Mouse (Mus musculus) ES-E14 (cell line): ENCODE measurements around the gene Uggt1. TPM values are rescaled to one million over a fixed set of nuclear protein-coding genes. Genes with fewer than 3 reads are reported as not detected.

ENCODE experiments used
- DNase-seq: peaks from one replicate; pipeline ENCODE4 v3.0.0-alpha.2; 2013; ENCODE audit warnings: low read depth, low spot score
- H3K27ac ChIP-seq: 2 replicates; pipeline ENCODE4 v1.5.1; 2012; ENCODE audit warnings: low read depth, mild to moderate bottlenecking, low read length, moderate library complexity, mixed read lengths; ENCODE audit not compliant: poor library complexity, insufficient read depth, severe bottlenecking
- H3K36me3 ChIP-seq: 2 replicates; pipeline ENCODE4 v1.6.1; 2012; ENCODE audit warnings: mild to moderate bottlenecking, low read length, moderate library complexity, mixed read lengths; ENCODE audit not compliant: control insufficient read depth, poor library complexity, insufficient read depth, severe bottlenecking
- H3K4me1 ChIP-seq, 2 experiments: fragments of 150-350 bp in 1 of 2; sonication (generic) in 1 of 2; 2 replicates each; pipeline ENCODE4 v1.6.1; 2012; ENCODE audit warnings: low read length in 2 of 2, mild to moderate bottlenecking in 1 of 2, mixed read lengths in 1 of 2; ENCODE audit not compliant: control insufficient read depth in 2 of 2, insufficient read depth in 2 of 2, poor library complexity in 1 of 2
- H3K4me3 ChIP-seq, 2 experiments: fragments of 150-350 bp in 1 of 2; sonication (generic) in 1 of 2; 2 replicates each; pipeline ENCODE4 v1.5.1; 2012; ENCODE audit warnings: low read length in 2 of 2, low read depth in 1 of 2, mild to moderate bottlenecking in 1 of 2, mixed read lengths in 1 of 2; ENCODE audit not compliant: insufficient read depth in 1 of 2, poor library complexity in 1 of 2, severe bottlenecking in 1 of 2
- H3K9ac ChIP-seq: 2 replicates; pipeline ENCODE4 v1.6.1; 2012; ENCODE audit warnings: low read depth, mild to moderate bottlenecking, low read length, mixed read lengths; ENCODE audit not compliant: poor library complexity, insufficient read depth, severe bottlenecking
- H3K9me3 ChIP-seq: fragments of 150-350 bp; sonication (generic); 2 replicates; pipeline ENCODE4 v1.6.1; 2012; ENCODE audit warnings: low read depth, mild to moderate bottlenecking, low read length; ENCODE audit not compliant: control insufficient read depth, insufficient read depth
- CHD2 ChIP-seq: IDR thresholded peaks from 2 replicates; pipeline ENCODE4 v1.6.1; 2014; ENCODE audit warnings: mild to moderate bottlenecking, low read depth, low read length, inconsistent platforms
- HCFC1 ChIP-seq: IDR thresholded peaks from 2 replicates; pipeline ENCODE4 v1.6.1; 2012; ENCODE audit warnings: low read length, inconsistent platforms, borderline replicate concordance; ENCODE audit not compliant: insufficient read depth
- MAFK ChIP-seq: IDR thresholded peaks from 2 replicates; pipeline ENCODE4 v1.6.1; 2014; ENCODE audit warnings: mild to moderate bottlenecking, low read depth, low read length, inconsistent platforms; ENCODE audit not compliant: insufficient read depth
- ZC3H11A ChIP-seq: IDR thresholded peaks from 2 replicates; pipeline ENCODE4 v1.6.1; 2012; ENCODE audit warnings: low read depth, mild to moderate bottlenecking, inconsistent platforms, low read length, borderline replicate concordance
- ZNF384 ChIP-seq: IDR thresholded peaks from 2 replicates; pipeline ENCODE4 v1.6.1; 2012; ENCODE audit warnings: low read depth, low read length, inconsistent platforms
- in situ Hi-C, 2 experiments: fragments of 600-800 bp; cut with MboI; formaldehyde crosslinking; loops; one replicate each; pipeline ENCODE4 v1.15.1; 2025; ENCODE audit warnings: low sequenced_read_pairs in 2 of 2, inconsistent platforms in 1 of 2; ENCODE audit not compliant: unreplicated experiment in 2 of 2
- total RNA-seq: library from RNA; depleted of rRNA; stranded (reverse); fragments of 300-350 nt; gene quantifications from 2 replicates; pipeline ENCODE4 v1.2.3, GENCODE M21; 2012

Uggt1 gene
- total RNA-seq, 1 experiment = 136 TPM

DNA sequence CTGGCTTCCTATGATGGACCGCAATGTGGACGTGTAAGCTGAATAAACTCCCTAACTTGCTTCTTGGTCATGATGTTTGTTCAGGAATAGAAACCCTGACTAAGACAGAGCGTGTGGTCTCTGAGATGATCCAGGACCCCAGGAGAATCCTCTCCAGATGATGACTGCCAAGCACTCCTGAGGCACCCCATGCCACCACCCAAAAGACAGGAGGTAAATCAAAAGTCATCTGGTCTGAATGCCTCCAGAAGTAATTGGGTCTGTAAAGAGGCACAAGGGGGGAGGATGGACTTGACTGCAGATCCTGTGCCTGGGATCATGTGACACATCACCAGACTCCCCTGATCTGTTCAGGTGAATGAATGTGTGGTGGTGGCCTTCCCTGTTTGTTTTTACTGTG lies 131.9 kb downstream of the Uggt1 start:
- Histone ChIP-seq H3K9ac (no peak overlapping the region), H3K4me3 (no peak overlapping the region), H3K4me1 (peaks cover 0 to 5% of the 10 kb centered on the region in 2 experiments; a peak in 1 of 4 replicates), H3K27ac (no peak overlapping the region), H3K36me3 (no peaks in the 10 kb centered on the region), H3K9me3 (no peaks in the 10 kb centered on the region)
- TF ChIP-seq ZNF384 = no peak
- TF ChIP-seq MAFK = no peak
- no peak for TF ChIP-seq HCFC1
- TF ChIP-seq ZC3H11A = no peak
- TF ChIP-seq CHD2 = no peak
- in situ Hi-C loops = no loop called here
- DNase-seq = no peak

DNA sequence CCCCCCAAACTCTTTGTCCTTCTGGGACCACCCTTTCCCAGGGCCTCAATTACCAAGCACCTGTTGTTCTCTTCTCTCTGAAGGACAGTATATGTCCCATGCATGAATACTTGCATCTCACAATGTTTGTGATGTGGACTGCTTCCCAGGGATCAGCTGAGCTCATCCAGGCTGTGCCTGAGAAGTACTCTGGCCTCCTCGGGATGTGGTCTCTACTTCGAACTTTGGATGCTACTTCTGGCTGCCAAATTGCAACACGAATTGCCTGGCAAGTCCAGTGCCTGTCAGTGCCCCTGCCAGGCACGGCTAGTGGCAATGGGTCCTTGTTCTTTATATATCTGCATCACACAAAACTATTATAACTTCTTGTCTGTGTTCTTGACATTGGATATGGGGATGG lies 134.5 kb downstream of the Uggt1 start:
- TF ChIP-seq MAFK (no peak), ZC3H11A (no peak), HCFC1 (no peak)
- in situ Hi-C loops = no loop called here

DNA sequence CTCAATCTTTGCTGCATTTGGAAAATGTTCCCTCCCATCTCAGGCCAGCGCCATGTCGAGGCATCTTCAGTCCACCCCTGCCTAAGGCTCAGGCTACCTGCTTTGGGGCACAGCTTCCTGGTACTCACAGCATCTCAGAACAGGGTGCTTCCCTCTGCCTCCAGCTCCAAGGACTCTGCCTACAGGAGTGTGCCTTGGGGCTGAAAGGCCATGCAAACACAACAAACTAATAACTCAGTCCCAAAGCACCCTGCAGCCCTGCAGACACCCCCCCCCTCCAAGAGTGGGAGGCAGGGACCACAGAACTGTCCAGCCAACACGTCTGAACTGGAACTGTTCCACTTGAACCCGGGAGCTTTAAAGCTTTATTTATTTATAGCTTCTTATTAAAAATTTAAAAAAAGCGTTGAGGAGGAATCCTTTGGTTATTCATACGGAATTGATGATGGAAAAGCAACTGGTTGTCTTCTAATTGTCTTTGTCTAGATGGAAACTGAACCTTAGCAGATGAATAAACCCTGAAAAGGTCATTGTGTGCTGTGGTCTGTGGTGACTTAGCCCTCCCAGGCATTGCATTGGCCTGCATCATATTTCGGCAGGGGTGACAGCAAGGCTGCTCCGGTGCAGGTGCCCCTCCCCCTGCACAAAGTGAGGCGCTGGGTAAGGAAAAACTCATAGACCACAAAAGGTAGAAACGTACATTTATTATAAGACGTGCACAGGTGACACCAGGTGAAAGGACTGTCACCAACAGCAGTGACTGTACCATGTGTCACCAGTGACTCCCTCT lies 138.4 kb downstream of the Uggt1 start:
- Histone ChIP-seq H3K4me1 (peaks cover 0 to 27% of the 10 kb centered on the region in 2 experiments; a peak in 3 of 4 replicates), H3K36me3 (peaks cover 34% of the 10 kb centered on the region), H3K9ac (no peak overlapping the region), H3K9me3 (no peaks in the 10 kb centered on the region), H3K27ac (no peak overlapping the region), H3K4me3 (no peak overlapping the region)
- TF ChIP-seq MAFK (no peak), CHD2 (no peak), ZC3H11A (no peak), HCFC1 (no peak), ZNF384 (no peak)
- DNase-seq = no peak
- in situ Hi-C loops = no loop called here

More for the DNA sequence above, 134.5 kb downstream of the Uggt1 start:
- H3K27ac ChIP-seq = no peak overlapping the region
- peaks cover 0 to 13% of the 10 kb centered on the region in 2 experiments; a peak in 2 of 4 replicates for H3K4me1 ChIP-seq
- H3K4me3 ChIP-seq = no peak overlapping the region
- no peak for DNase-seq
- H3K9me3 ChIP-seq = no peaks in the 10 kb centered on the region
- no peak overlapping the region for H3K9ac ChIP-seq
- peaks cover 14% of the 10 kb centered on the region for H3K36me3 ChIP-seq

DNA sequence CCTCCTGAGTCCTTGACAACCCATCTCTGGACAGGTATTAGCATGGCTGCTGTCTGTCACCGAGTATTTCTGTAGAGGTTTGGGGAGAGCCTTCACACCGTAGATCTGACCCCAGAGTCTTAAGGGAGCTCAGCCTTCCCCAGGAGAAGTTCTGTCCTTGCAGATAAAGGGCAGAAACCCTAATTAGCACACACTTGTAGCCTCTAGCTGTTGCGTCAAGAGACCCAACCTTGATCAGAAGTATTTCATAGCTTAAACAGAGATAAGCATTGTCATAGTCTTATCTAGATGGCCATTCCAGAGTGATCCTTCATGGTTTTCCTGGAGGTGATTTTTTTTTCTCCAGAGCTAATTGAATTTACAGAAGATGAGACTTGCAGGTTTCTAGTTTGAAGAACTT lies 144.1 kb downstream of the Uggt1 start:
- DNase-seq = no peak
- Histone ChIP-seq H3K36me3 (peaks cover 49% of the 10 kb centered on the region), H3K4me1 (peaks cover 2 to 23% of the 10 kb centered on the region in 2 experiments; a peak in 3 of 4 replicates), H3K4me3 (no peak overlapping the region), H3K9me3 (no peaks in the 10 kb centered on the region), H3K9ac (no peak overlapping the region), H3K27ac (no peak overlapping the region)
- TF ChIP-seq ZC3H11A = no peak
- TF ChIP-seq MAFK = no peak
- TF ChIP-seq HCFC1 = no peak
- TF ChIP-seq CHD2 = no peak
- no peak for TF ChIP-seq ZNF384
- in situ Hi-C loops = no loop called here
